Mouse (Mus musculus) spleen, postnatal 36 days (tissue): Measurements from ENCODE around the gene Olfr134.
"Not testable (repeated sequence)": the region's sequence is repeated elsewhere in the genome, so short reads cannot be mapped to it uniquely, and the experiment has no call there.

ENCODE experiments used
- DNase-seq, 2 experiments: peaks; one replicate each; pipeline ENCODE4 v3.0.0; 2022; ENCODE audit warnings: low spot score in 2 of 2, mixed read lengths in 1 of 2

Gene Olfr134

GRCm38 (mm10) chr17:38171088-38171487 is at the start of gene Olfr134:
Gene Olfr134, plus strand, starts transcription at chr17:38171388.
- DNase-seq, result no peak

GRCm38 (mm10) chr17:38124199-38124598 is 47.0 kb upstream of the Olfr134 start:
- not testable (repeated sequence) for DNase-seq

- DNase-seq, result not testable (repeated sequence)
Observed at GRCm38 (mm10) chr17:38125371-38125770, 45.8 kb upstream of the Olfr134 start.

GRCm38 (mm10) chr17:38134426-38134825 is 36.8 kb upstream of the Olfr134 start, which contains the start of gene Olfr132:
Gene Olfr132, minus strand, starts transcription at chr17:38134526.
- DNase-seq, result no peak

- DNase-seq, result no peak
Observed at GRCm38 (mm10) chr17:38144981-38145380, 26.2 kb upstream of the Olfr134 start, which contains the start of gene Olfr133. Gene Olfr133, plus strand, starts transcription at chr17:38145281.

- DNase-seq, result no peak
Observed at GRCm38 (mm10) chr17:38204035-38204434, 32.8 kb downstream of the Olfr134 start, which contains the start of gene Olfr135. Gene Olfr135, plus strand, starts transcription at chr17:38204335.
